Mouse (Mus musculus) stomach, embryonic 15.5 days (tissue): ENCODE data around the gene Myf6. TPM values are rescaled to one million over a fixed set of nuclear protein-coding genes. Genes with fewer than 3 reads are reported as not detected.
A peak's percentile ranks its signal among the peaks of the same experiment; 100 is the strongest.

Experiments used
- ATAC-seq: fragments of 200-750 bp; cut with Nextera tagmentation; 2 replicates; pipeline ENCODE4 v1.8.0; 2017; ENCODE audit warnings: low read depth, moderate number of reproducible peaks, moderate TSS enrichment; ENCODE audit not compliant: insufficient read depth, low FRiP score
- H3K27ac ChIP-seq: fragments of 300-500 bp; sonication (generic); 2 replicates; pipeline ENCODE4 v1.5.1; 2015; ENCODE audit warnings: mild to moderate bottlenecking, inconsistent platforms
- H3K27me3 ChIP-seq: fragments of 300-500 bp; sonication (generic); replicated peaks from 2 replicates; pipeline ENCODE4 v1.6.1; 2015; ENCODE audit warnings: inconsistent platforms
- H3K36me3 ChIP-seq: fragments of 300-500 bp; sonication (generic); 2 replicates; pipeline ENCODE4 v1.6.1; 2015; ENCODE audit warnings: inconsistent platforms
- H3K4me1 ChIP-seq: fragments of 300-500 bp; sonication (generic); 2 replicates; pipeline ENCODE4 v1.6.1; 2015; ENCODE audit warnings: inconsistent platforms
- H3K4me2 ChIP-seq: fragments of 300-500 bp; sonication (generic); 2 replicates; pipeline ENCODE4 v1.6.1; 2015; ENCODE audit warnings: mild to moderate bottlenecking, inconsistent platforms
- H3K4me3 ChIP-seq: fragments of 300-500 bp; sonication (generic); replicated peaks from 2 replicates; pipeline ENCODE4 v1.5.1; 2015; ENCODE audit warnings: inconsistent platforms
- H3K9ac ChIP-seq: fragments of 300-500 bp; sonication (generic); 2 replicates; pipeline ENCODE4 v1.6.1; 2015; ENCODE audit warnings: inconsistent platforms
- H3K9me3 ChIP-seq: fragments of 300-500 bp; sonication (generic); 2 replicates; pipeline ENCODE4 v1.6.1; 2016; ENCODE audit warnings: inconsistent platforms
- WGBS: fragments of 180-500 bp; shearing (Covaris S2); methylation state at CpG from one replicate; pipeline ENCODE4 v1.1.7; 2015; 5-methylcytosine and 5-hydroxymethylcytosine counted together
- polyA plus RNA-seq: library from polyadenylated mRNA; unstranded; fragments of >200 nt; fragmentation: Nextera tagmentation; extraction: Ambion mirVana; gene quantifications from 2 replicates; pipeline ENCODE4 v1.2.1, GENCODE M21; 2015

Myf6 gene
- polyA plus RNA-seq, 1 experiment from 2014 or later, result not detected

GRCm38 (mm10) chr10:107492867-107493579 is 1.5 kb downstream of the Myf6 start:
- H3K9me3 ChIP-seq, result no peaks in the 10 kb centered on the region
- H3K4me1 ChIP-seq, result peaks cover 5% of the 10 kb centered on the region; the same call in 1 of the 2 replicates
- ATAC-seq, result no peak; the same call in 1 of the 2 replicates
- H3K27me3 ChIP-seq, result no peaks in the 10 kb centered on the region
- no peak overlapping the region for H3K9ac ChIP-seq
- no peaks in the 10 kb centered on the region for H3K36me3 ChIP-seq
- peak overlapping the region; percentile 56 for H3K4me2 ChIP-seq
- no peak overlapping the region for H3K27ac ChIP-seq
- peak overlapping the region; percentile 25 for H3K4me3 ChIP-seq
- 30% methylated on average over 18 of the region's 18 CpGs for WGBS

- H3K9ac ChIP-seq, result no peak overlapping the region
Observed at GRCm38 (mm10) chr10:107488654-107489315, 5.8 kb downstream of the Myf6 start.

GRCm38 (mm10) chr10:107486770-107487169 is 7.8 kb downstream of the Myf6 start:
- no peak overlapping the region for H3K9ac ChIP-seq
- H3K27me3 ChIP-seq, result no peaks in the 10 kb centered on the region
- no peaks in the 10 kb centered on the region for H3K36me3 ChIP-seq
- H3K4me3 ChIP-seq, result no peak overlapping the region
- ATAC-seq, result no peak
- H3K27ac ChIP-seq, result no peak overlapping the region
- no peak overlapping the region; the same call in 1 of the 2 replicates for H3K4me2 ChIP-seq
- 43% methylated on average over 12 of the region's 12 CpGs for WGBS
- no peaks in the 10 kb centered on the region for H3K4me1 ChIP-seq
- no peaks in the 10 kb centered on the region for H3K9me3 ChIP-seq

More at GRCm38 (mm10) chr10:107488654-107489315, 5.8 kb downstream of the Myf6 start:
- Histone ChIP-seq H3K27ac (no peak overlapping the region), H3K36me3 (no peaks in the 10 kb centered on the region), H3K9me3 (no peaks in the 10 kb centered on the region), H3K4me2 (no peak overlapping the region), H3K4me3 (no peak overlapping the region), H3K27me3 (no peaks in the 10 kb centered on the region), H3K4me1 (peaks cover 3% of the 10 kb centered on the region; the same call in 1 of the 2 replicates)
- WGBS, result 40% methylated on average over 12 of the region's 12 CpGs
- no peak for ATAC-seq

GRCm38 (mm10) chr10:107485870-107486269 is 8.7 kb downstream of the Myf6 start, which contains the start of gene Myf5:
Gene Myf5 (minus strand): TSS chr10:107486134.
- H3K27me3 ChIP-seq, result no peaks in the 10 kb centered on the region
- no peaks in the 10 kb centered on the region for H3K9me3 ChIP-seq
- H3K4me2 ChIP-seq, result no peak within 1 kb of the TSS; the same call in 1 of the 2 replicates
- H3K27ac ChIP-seq, result no peak within 1 kb of the TSS
- no peaks in the 10 kb centered on the region for H3K36me3 ChIP-seq
- 63% methylated on average over 8 of the region's 8 CpGs for WGBS
- ATAC-seq, result no peak
- H3K4me1 ChIP-seq, result no peaks in the 10 kb centered on the region
- no peak within 1 kb of the TSS for H3K9ac ChIP-seq
- no peak within 1 kb of the TSS for H3K4me3 ChIP-seq

GRCm38 (mm10) chr10:107484050-107484449 is 10.5 kb downstream of the Myf6 start:
- H3K9ac ChIP-seq, result no peak overlapping the region
- no peaks in the 10 kb centered on the region for H3K36me3 ChIP-seq
- WGBS, result 55% methylated on average over 10 of the region's 10 CpGs
- no peaks in the 10 kb centered on the region for H3K4me1 ChIP-seq
- H3K4me2 ChIP-seq, result peak overlapping the region; percentile 29
- H3K9me3 ChIP-seq, result no peaks in the 10 kb centered on the region
- H3K27ac ChIP-seq, result no peak overlapping the region
- no peak for ATAC-seq
- H3K27me3 ChIP-seq, result no peaks in the 10 kb centered on the region
- no peak overlapping the region for H3K4me3 ChIP-seq

GRCm38 (mm10) chr10:107473497-107473896 is 21.0 kb downstream of the Myf6 start:
- Histone ChIP-seq H3K4me1 (no peaks in the 10 kb centered on the region), H3K27ac (no peak overlapping the region), H3K9me3 (no peaks in the 10 kb centered on the region), H3K4me3 (no peak overlapping the region), H3K27me3 (no peaks in the 10 kb centered on the region), H3K36me3 (no peaks in the 10 kb centered on the region), H3K4me2 (no peak overlapping the region), H3K9ac (no peak overlapping the region)
- 50% methylated on average over 2 of the region's 2 CpGs for WGBS
- ATAC-seq, result no peak

GRCm38 (mm10) chr10:107471712-107472111 is 22.8 kb downstream of the Myf6 start:
- Histone ChIP-seq H3K9ac (no peak overlapping the region), H3K27me3 (no peaks in the 10 kb centered on the region), H3K27ac (no peak overlapping the region), H3K4me3 (no peak overlapping the region), H3K4me1 (no peaks in the 10 kb centered on the region), H3K4me2 (no peak overlapping the region), H3K36me3 (no peaks in the 10 kb centered on the region), H3K9me3 (no peaks in the 10 kb centered on the region)
- ATAC-seq, result no peak
- 74% methylated on average over 5 of the region's 5 CpGs for WGBS

- ATAC-seq, result no peak
- no peaks in the 10 kb centered on the region for H3K27me3 ChIP-seq
- no peaks in the 10 kb centered on the region for H3K36me3 ChIP-seq
- no peaks in the 10 kb centered on the region for H3K4me1 ChIP-seq
- H3K9me3 ChIP-seq, result no peaks in the 10 kb centered on the region
- no peak overlapping the region for H3K9ac ChIP-seq
- H3K27ac ChIP-seq, result no peak overlapping the region
- H3K4me3 ChIP-seq, result no peak overlapping the region
- WGBS, result 61% methylated on average over 7 of the region's 7 CpGs
- no peak overlapping the region for H3K4me2 ChIP-seq
Observed at GRCm38 (mm10) chr10:107467819-107468218, 26.7 kb downstream of the Myf6 start.

- Histone ChIP-seq H3K4me1 (no peaks in the 10 kb centered on the region), H3K27me3 (no peaks in the 10 kb centered on the region), H3K36me3 (no peaks in the 10 kb centered on the region), H3K9ac (no peak overlapping the region), H3K4me2 (no peak overlapping the region), H3K27ac (no peak overlapping the region), H3K9me3 (no peaks in the 10 kb centered on the region), H3K4me3 (no peak overlapping the region)
- ATAC-seq, result no peak
- 81% methylated on average over 5 of the region's 5 CpGs for WGBS
Observed at GRCm38 (mm10) chr10:107449496-107450330, 44.8 kb downstream of the Myf6 start.
